Mouse (Mus musculus) liver, postnatal 0 days (tissue): ENCODE measurements around the gene Tm9sf2.

Experiments
- CTCF ChIP-seq: sonication (generic); IDR thresholded peaks from 2 replicates; pipeline ENCODE4 v1.5.1; 2016; ENCODE audit warnings: antibody characterized with exemption, low read depth
- EP300 ChIP-seq: IDR thresholded peaks from 2 replicates; pipeline ENCODE4 v1.6.1; 2016; ENCODE audit warnings: antibody characterized with exemption, low read depth, mild to moderate bottlenecking

- TF ChIP-seq CTCF (no peak), EP300 (no peak)
Measured at GRCm38 (mm10) chr14:122188250-122188649, 81.4 kb downstream of the Tm9sf2 start.
